Mouse (Mus musculus) A20 (cell line): ENCODE results near the gene Tpte.

ENCODE experiments used
- DNase-seq: peaks from one replicate; pipeline ENCODE4 v3.0.0-alpha.2; 2011; ENCODE audit warnings: low read depth, low spot score

Tpte gene

GRCm38 (mm10) chr8:22282999-22283491 is at the start of gene Tpte:
TSS of gene Tpte (plus strand) at chr8:22283441.
- DNase-seq = no peak

- DNase-seq = no peak
Measured at GRCm38 (mm10) chr8:22242986-22243385, 40.3 kb upstream of the Tpte start.

- no peak for DNase-seq
Measured at GRCm38 (mm10) chr8:22245663-22246062, 37.6 kb upstream of the Tpte start.

- no peak for DNase-seq
Measured at GRCm38 (mm10) chr8:22247956-22248355, 35.3 kb upstream of the Tpte start.

GRCm38 (mm10) chr8:22249080-22249479 is 34.2 kb upstream of the Tpte start:
- no peak for DNase-seq

- no peak for DNase-seq
Measured at GRCm38 (mm10) chr8:22258946-22259450, 24.2 kb upstream of the Tpte start.

- DNase-seq = no peak
Measured at GRCm38 (mm10) chr8:22259531-22259930, 23.7 kb upstream of the Tpte start.

GRCm38 (mm10) chr8:22260091-22260722 is 23.0 kb upstream of the Tpte start:
- no peak for DNase-seq

- DNase-seq = no peak
Measured at GRCm38 (mm10) chr8:22262267-22262666, 21.0 kb upstream of the Tpte start.

- no peak for DNase-seq
Measured at GRCm38 (mm10) chr8:22264292-22264691, 18.9 kb upstream of the Tpte start.

- no peak for DNase-seq
Measured at GRCm38 (mm10) chr8:22264787-22265186, 18.5 kb upstream of the Tpte start.

GRCm38 (mm10) chr8:22265194-22265593 is 18.0 kb upstream of the Tpte start:
- DNase-seq = no peak

GRCm38 (mm10) chr8:22266809-22267208 is 16.4 kb upstream of the Tpte start:
- DNase-seq = no peak

GRCm38 (mm10) chr8:22273142-22273541 is 10.1 kb upstream of the Tpte start:
- DNase-seq = peak; percentile 13

- no peak for DNase-seq
Measured at GRCm38 (mm10) chr8:22274641-22275040, 8.6 kb upstream of the Tpte start.

- DNase-seq = no peak
Measured at GRCm38 (mm10) chr8:22302326-22302725, 19.1 kb downstream of the Tpte start.

- no peak for DNase-seq
Measured at GRCm38 (mm10) chr8:22302896-22303306, 19.7 kb downstream of the Tpte start.

- DNase-seq = peak; percentile 23
Measured at GRCm38 (mm10) chr8:22304045-22304444, 20.8 kb downstream of the Tpte start.

GRCm38 (mm10) chr8:22306999-22307398 is 23.8 kb downstream of the Tpte start:
- no peak for DNase-seq

- peak; percentile 69 for DNase-seq
Measured at GRCm38 (mm10) chr8:22311446-22311845, 28.2 kb downstream of the Tpte start.

GRCm38 (mm10) chr8:22335426-22335825 is 52.2 kb downstream of the Tpte start:
- no peak for DNase-seq

- DNase-seq = peak; percentile 43
Measured at GRCm38 (mm10) chr8:22359359-22359758, 76.1 kb downstream of the Tpte start.

- no peak for DNase-seq
Measured at GRCm38 (mm10) chr8:22359882-22360281, 76.6 kb downstream of the Tpte start.

GRCm38 (mm10) chr8:22376311-22376710 is 93.1 kb downstream of the Tpte start:
- no peak for DNase-seq
